Mouse (Mus musculus): ENCODE measurements around the gene Nceh1.
"Not testable (repeated sequence)": the region's sequence is repeated elsewhere in the genome, so short reads cannot be mapped to it uniquely, and the experiment has no call there.

Gene Nceh1

GRCm38 (mm10) chr3:27288301-27288700 lies 105.5 kb downstream of the Nceh1 start:
- no peak for DNase-seq

GRCm38 (mm10) chr3:27288909-27289308 lies 106.1 kb downstream of the Nceh1 start:
- DNase-seq: no peak

- no peak for DNase-seq
Measured at GRCm38 (mm10) chr3:27290285-27290684, 107.5 kb downstream of the Nceh1 start.

- not testable (repeated sequence) for DNase-seq
Measured at GRCm38 (mm10) chr3:27290945-27291344, 108.2 kb downstream of the Nceh1 start.

GRCm38 (mm10) chr3:27291411-27291810 lies 108.6 kb downstream of the Nceh1 start:
- not testable (repeated sequence) for DNase-seq

GRCm38 (mm10) chr3:27293645-27294385 lies 111.0 kb downstream of the Nceh1 start:
- no peak for DNase-seq

- DNase-seq: no peak
Measured at GRCm38 (mm10) chr3:27300451-27300850, 117.7 kb downstream of the Nceh1 start.

- DNase-seq: no peak
Measured at GRCm38 (mm10) chr3:27302339-27303022, 119.7 kb downstream of the Nceh1 start.

GRCm38 (mm10) chr3:27306815-27307214 lies 124.0 kb downstream of the Nceh1 start:
- no peak for DNase-seq

GRCm38 (mm10) chr3:27310973-27311372 lies 128.2 kb downstream of the Nceh1 start:
- no peak for DNase-seq

- DNase-seq: no peak
Measured at GRCm38 (mm10) chr3:27311475-27311874, 128.7 kb downstream of the Nceh1 start.

GRCm38 (mm10) chr3:27314506-27315164 lies 131.9 kb downstream of the Nceh1 start:
- DNase-seq: no peak

GRCm38 (mm10) chr3:27316559-27317287 lies 134.0 kb downstream of the Nceh1 start, which contains the start of gene Tnfsf10:
Gene Tnfsf10, plus strand, starts transcription at chr3:27317028.
- DNase-seq: peak; percentile 59 to 66

- DNase-seq: no peak
Measured at GRCm38 (mm10) chr3:27317288-27318024, 134.7 kb downstream of the Nceh1 start.

- no peak for DNase-seq
Measured at GRCm38 (mm10) chr3:27319650-27320049, 136.9 kb downstream of the Nceh1 start.

- DNase-seq: peak; percentile 27 to 58
Measured at GRCm38 (mm10) chr3:27320613-27321495, 138.1 kb downstream of the Nceh1 start.

GRCm38 (mm10) chr3:27322591-27322990 lies 139.8 kb downstream of the Nceh1 start:
- DNase-seq: no peak

GRCm38 (mm10) chr3:27323551-27323950 lies 140.8 kb downstream of the Nceh1 start:
- DNase-seq: no peak

GRCm38 (mm10) chr3:27326633-27327191 lies 143.9 kb downstream of the Nceh1 start:
- DNase-seq: no peak

GRCm38 (mm10) chr3:27330706-27331105 lies 147.9 kb downstream of the Nceh1 start:
- DNase-seq: no peak

Measured in lung, adult 18-20 months (tissue).